Mouse (Mus musculus) midbrain, embryonic 12.5 days (tissue): ENCODE data around the gene Ccna1. TPM values are rescaled to one million over a fixed set of nuclear protein-coding genes. Genes with fewer than 3 reads are reported as not detected.

Experiments
- ATAC-seq: fragments of 200-750 bp; cut with Nextera tagmentation; 2 replicates; pipeline ENCODE4 v1.8.0; 2017; ENCODE audit warnings: low read depth, moderate TSS enrichment, moderate library complexity; ENCODE audit not compliant: low FRiP score
- H3K27ac ChIP-seq: fragments of 300-500 bp; sonication (generic); replicated peaks from 2 replicates; pipeline ENCODE4 v1.5.1; 2016; ENCODE audit warnings: mild to moderate bottlenecking
- H3K27me3 ChIP-seq: fragments of 300-500 bp; sonication (generic); 2 replicates; pipeline ENCODE4 v1.6.1; 2016; ENCODE audit warnings: mild to moderate bottlenecking
- H3K36me3 ChIP-seq: fragments of 300-500 bp; sonication (generic); 2 replicates; pipeline ENCODE4 v1.6.1; 2016
- H3K4me1 ChIP-seq: fragments of 300-500 bp; sonication (generic); 2 replicates; pipeline ENCODE4 v1.6.1; 2016
- H3K4me2 ChIP-seq: fragments of 300-500 bp; sonication (generic); replicated peaks from 2 replicates; pipeline ENCODE4 v1.6.1; 2016; ENCODE audit warnings: mild to moderate bottlenecking, moderate library complexity
- H3K4me3 ChIP-seq: fragments of 300-500 bp; sonication (generic); 2 replicates; pipeline ENCODE4 v1.5.1; 2016; ENCODE audit warnings: mild to moderate bottlenecking
- H3K9ac ChIP-seq: fragments of 300-500 bp; sonication (generic); replicated peaks from 2 replicates; pipeline ENCODE4 v1.6.1; 2016; ENCODE audit warnings: mild to moderate bottlenecking, moderate library complexity
- H3K9me3 ChIP-seq: fragments of 300-500 bp; sonication (generic); 2 replicates; pipeline ENCODE4 v1.6.1; 2016; ENCODE audit warnings: mild to moderate bottlenecking
- WGBS: fragments of 180-500 bp; shearing (Covaris S2); methylation state at CpG from one replicate; pipeline ENCODE4 v1.1.7; 2016; 5-methylcytosine and 5-hydroxymethylcytosine counted together
- polyA plus RNA-seq: library from polyadenylated mRNA; unstranded; fragments of >200 nt; fragmentation: Nextera tagmentation; extraction: Ambion mirVana; gene quantifications from 2 replicates; pipeline ENCODE4 v1.2.1, GENCODE M21; 2016

Ccna1 gene
- polyA plus RNA-seq, 1 experiment from 2014 or later, result 2.3 TPM

GRCm38 (mm10) chr3:55011681-55012080 is 43.6 kb downstream of the Ccna1 start:
- Histone ChIP-seq H3K9ac (no peak overlapping the region), H3K27me3 (peaks cover 11% of the 10 kb centered on the region; the same call in 1 of the 2 replicates), H3K27ac (no peak overlapping the region), H3K4me2 (no peak overlapping the region), H3K4me1 (0 out of 2 replicates have a peak, but pooled peaks cover 3% of the 10 kb centered on the region), H3K36me3 (no peaks in the 10 kb centered on the region), H3K4me3 (no peak overlapping the region), H3K9me3 (no peaks in the 10 kb centered on the region)
- WGBS, result 39% methylated on average over 7 of the region's 7 CpGs
- ATAC-seq, result no peak

GRCm38 (mm10) chr3:55008965-55009741 is 46.1 kb downstream of the Ccna1 start:
- Histone ChIP-seq H3K27ac (no peak overlapping the region), H3K4me2 (no peak overlapping the region), H3K36me3 (no peaks in the 10 kb centered on the region), H3K27me3 (peaks cover 15% of the 10 kb centered on the region; the same call in 1 of the 2 replicates), H3K4me3 (no peak overlapping the region), H3K9me3 (no peaks in the 10 kb centered on the region), H3K4me1 (0 out of 2 replicates have a peak, but pooled peaks cover 3% of the 10 kb centered on the region), H3K9ac (no peak overlapping the region)
- no peak; the same call in 1 of the 2 replicates for ATAC-seq
- WGBS, result 42% methylated on average over 6 of the region's 6 CpGs

- Histone ChIP-seq H3K27me3 (peaks cover 10% of the 10 kb centered on the region; the same call in 1 of the 2 replicates), H3K36me3 (no peaks in the 10 kb centered on the region), H3K27ac (no peak overlapping the region), H3K4me2 (no peak overlapping the region), H3K9me3 (no peaks in the 10 kb centered on the region), H3K4me1 (0 out of 2 replicates have a peak, but pooled peaks cover 3% of the 10 kb centered on the region), H3K9ac (no peak overlapping the region), H3K4me3 (no peak overlapping the region)
- 78% methylated on average over 4 of the region's 4 CpGs for WGBS
- ATAC-seq, result no peak
These were observed 51.3 kb downstream of the Ccna1 start for GRCm38 (mm10) chr3:55004036-55004435.

- Histone ChIP-seq H3K4me2 (no peak overlapping the region), H3K9ac (no peak overlapping the region), H3K4me3 (no peak overlapping the region), H3K4me1 (no peaks in the 10 kb centered on the region), H3K9me3 (no peaks in the 10 kb centered on the region), H3K36me3 (no peaks in the 10 kb centered on the region), H3K27me3 (peaks cover 4% of the 10 kb centered on the region; the same call in 1 of the 2 replicates), H3K27ac (no peak overlapping the region)
- 71% methylated on average over 4 of the region's 4 CpGs for WGBS
- ATAC-seq, result no peak
These were observed 53.6 kb downstream of the Ccna1 start for GRCm38 (mm10) chr3:55001677-55002076.

Other genes with a start within 250 kb of the Ccna1 start
- gene Rfxap, start 247.7 kb downstream of the Ccna1 start, polyA plus RNA-seq, result 56.5 and 62.8 TPM in 2 replicates
- gene Sertm1, start 139.6 kb downstream of the Ccna1 start, polyA plus RNA-seq, result 0.15 and 0.33 TPM in 2 replicates
- gene Spg20, start 56.6 kb upstream of the Ccna1 start, polyA plus RNA-seq, result 35.9 and 37.8 TPM in 2 replicates
- gene Ccdc169, start 81.8 kb upstream of the Ccna1 start, polyA plus RNA-seq, result not detected in 2 replicates
- not detected in 2 replicates for gene Sohlh2, start 126.5 kb upstream of the Ccna1 start, polyA plus RNA-seq
- 157 and 165 TPM in 2 replicates for gene Dclk1, start 186.9 kb upstream of the Ccna1 start, polyA plus RNA-seq